In genomic region chr7:142929516-142929915, GRCm38 (mm10) we compare ENCODE assay signal across 29 mouse cellular contexts. TPM values are rescaled to one million over a fixed set of nuclear protein-coding genes. Genes with fewer than 3 reads are reported as not detected.
DNase-seq lines count a peak whose midpoint lies in the region; ATAC-seq and TF ChIP-seq lines count a peak whose summit lies in the region.
"Had no signal": no experiment of that assay in that cellular context is flagged by ENCODE, and none has a peak within 500 bp of the region (broad histone marks: within the 10 kb centered on the region; RNA-seq: fewer than 3 reads in every experiment).

No protein-coding gene starts in this region.

- H3K9ac ChIP-seq in heart, adult 2 months (ENCODE audit: low read depth, low read length) = no peak overlapping the region
- no peak overlapping the region for H3K9ac ChIP-seq in CH12.LX (ENCODE audit: insufficient read depth, low read depth)
- H3K9ac ChIP-seq in heart, embryonic 15.5 days = no peak overlapping the region
- H3K9ac ChIP-seq: embryonic facial prominence, embryonic 12.5 days; embryonic facial prominence, embryonic 15.5 days; forebrain, postnatal 0 days; hindbrain, embryonic 13.5 days; intestine, embryonic 15.5 days; kidney, embryonic 15.5 days had no signal

- WGBS in heart, adult 2 months = 54% methylated on average over 2 of the region's 2 CpGs
- WGBS in heart, embryonic 15.5 days = 44% methylated on average over 2 of the region's 2 CpGs
- WGBS in lung, adult 2 months = 79% methylated on average over 2 of the region's 2 CpGs

- no peaks in the 10 kb centered on the region for H3K4me1 ChIP-seq in heart, adult 2 months (ENCODE audit: control insufficient read depth, insufficient read depth, low read length)
- no peaks in the 10 kb centered on the region for H3K4me1 ChIP-seq in CH12.LX (ENCODE audit: control insufficient read depth in 1 of 2, insufficient read depth in 2 of 2)
- H3K4me1 ChIP-seq in heart, embryonic 15.5 days (replicated peaks) = no peaks in the 10 kb centered on the region
- no peaks in the 10 kb centered on the region for H3K4me1 ChIP-seq in lung, adult 2 months (ENCODE audit: control insufficient read depth, insufficient read depth, low read length)
- H3K4me1 ChIP-seq: embryonic facial prominence, embryonic 12.5 days; embryonic facial prominence, embryonic 15.5 days; hindbrain, embryonic 10.5 days; hindbrain, embryonic 13.5 days; kidney, embryonic 15.5 days had no signal

- dilution Hi-C loops in CH12.LX (cut with MboI; ENCODE audit: extremely low pct_ligation_motif_present, extremely low pct_unique_long_range_greater_than_20kb, low sequenced_read_pairs) = no loop called here

- TF ChIP-seq CTCF in heart, adult 2 months (IDR thresholded peaks at IDR 0.05) = peak; percentile 20; the same call in 1 of the 2 replicates
- no peak for TF ChIP-seq CTCF in CH12.LX (conservative IDR thresholded peaks at IDR 0.05 in 1 of 2, IDR thresholded peaks at IDR 0.05 in 1 of 2; ENCODE audit: low read depth in 2 of 2, low read length in 2 of 2)
- TF ChIP-seq CTCF in lung, adult 2 months (IDR thresholded peaks at IDR 0.05; ENCODE audit: insufficient read depth, low read length) = no peak

- no peak overlapping the region for H3K27ac ChIP-seq in heart, adult 2 months
- no peak overlapping the region for H3K27ac ChIP-seq in CH12.LX (ENCODE audit: insufficient read depth, low read depth)
- no peak overlapping the region for H3K27ac ChIP-seq in heart, embryonic 15.5 days
- H3K27ac ChIP-seq: embryonic facial prominence, embryonic 12.5 days; embryonic facial prominence, embryonic 15.5 days; gastrocnemius, adult 2 months; hindbrain, embryonic 10.5 days; hindbrain, embryonic 13.5 days; intestine, embryonic 15.5 days; kidney, embryonic 15.5 days had no signal

- no peak for TF ChIP-seq POLR2A in heart, adult 2 months (IDR thresholded peaks at IDR 0.05; ENCODE audit: insufficient read depth, low read depth, low read length)
- TF ChIP-seq POLR2A in CH12.LX (IDR thresholded peaks at IDR 0.05; ENCODE audit: low read depth, low read length) = no peak
- TF ChIP-seq POLR2A in lung, adult 2 months (IDR thresholded peaks at IDR 0.05; ENCODE audit: borderline replicate concordance, extremely low read depth, low read depth, low read length) = no peak

- TF ChIP-seq RAD21 in CH12.LX (IDR thresholded peaks at IDR 0.05; ENCODE audit: low read depth, low read length) = no peak

- TF ChIP-seq EP300 in heart, adult 2 months (IDR thresholded peaks at IDR 0.05; ENCODE audit: insufficient read depth, low read depth, low read length) = no peak
- no peak for TF ChIP-seq EP300 in CH12.LX (IDR thresholded peaks at IDR 0.05; ENCODE audit: low read length)

- peak; percentile 43; the same call in 1 of the 2 replicates for ATAC-seq in heart, embryonic 15.5 days (replicated peaks; ENCODE audit: insufficient number of reproducible peaks, insufficient read depth, low FRiP score, low read depth)
- ATAC-seq: activated CD4-positive, CD25-positive, alpha-beta regulatory T cell, adult 4 months; CD4-positive, CD25-positive, alpha-beta regulatory T cell, adult 4 months; forebrain, embryonic 14.5 days; forebrain, postnatal 0 days; hindbrain, embryonic 16.5 days; intestine, embryonic 15.5 days had no signal

- in situ Hi-C loops in CH12.LX (cut with MboI; ENCODE audit: low pct_ligation_motif_present, low pct_unique_long_range_greater_than_20kb, low sequenced_read_pairs) = no loop called here

- H3K36me3 ChIP-seq in heart, adult 2 months (ENCODE audit: control insufficient read depth, insufficient read depth, low read length) = no peaks in the 10 kb centered on the region
- no peaks in the 10 kb centered on the region for H3K36me3 ChIP-seq in CH12.LX (replicated peaks in 1 of 2; ENCODE audit: control insufficient read depth in 1 of 2, insufficient read depth in 1 of 2, low read length in 1 of 2)
- H3K36me3 ChIP-seq in heart, embryonic 15.5 days = no peaks in the 10 kb centered on the region
- H3K36me3 ChIP-seq: embryonic facial prominence, embryonic 12.5 days; embryonic facial prominence, embryonic 15.5 days; hindbrain, embryonic 10.5 days; hindbrain, embryonic 13.5 days; intestine, embryonic 15.5 days; kidney, embryonic 15.5 days had no signal

- no peak overlapping the region for H3K4me2 ChIP-seq in CH12.LX (ENCODE audit: insufficient read depth, low read depth, poor library complexity, severe bottlenecking)
- H3K4me2 ChIP-seq in heart, embryonic 15.5 days = no peak overlapping the region
- H3K4me2 ChIP-seq: embryonic facial prominence, embryonic 12.5 days; embryonic facial prominence, embryonic 15.5 days; hindbrain, embryonic 13.5 days; intestine, embryonic 15.5 days; kidney, embryonic 15.5 days had no signal

- H3K79me2 ChIP-seq in heart, adult 2 months (replicated peaks; ENCODE audit: control insufficient read depth, insufficient read depth, low read length) = no peaks in the 10 kb centered on the region
- no peaks in the 10 kb centered on the region for H3K79me2 ChIP-seq in CH12.LX (replicated peaks; ENCODE audit: control insufficient read depth, extremely low read depth, insufficient read depth, poor library complexity, severe bottlenecking)

- no peaks in the 10 kb centered on the region for H3K9me3 ChIP-seq in CH12.LX (replicated peaks; ENCODE audit: low read length)
- no peaks in the 10 kb centered on the region for H3K9me3 ChIP-seq in heart, embryonic 15.5 days (replicated peaks)
- H3K9me3 ChIP-seq: embryonic facial prominence, embryonic 12.5 days; embryonic facial prominence, embryonic 15.5 days; hindbrain, embryonic 10.5 days; hindbrain, embryonic 13.5 days; intestine, embryonic 15.5 days; kidney, embryonic 15.5 days had no signal

- H3K27me3 ChIP-seq in heart, adult 2 months (ENCODE audit: control insufficient read depth, insufficient read depth, low read length) = no peaks in the 10 kb centered on the region
- peaks cover 88% of the 10 kb centered on the region for H3K27me3 ChIP-seq in CH12.LX (replicated peaks)
- peaks cover 12% of the 10 kb centered on the region; the same call in 1 of the 2 replicates for H3K27me3 ChIP-seq in heart, embryonic 15.5 days
- H3K27me3 ChIP-seq: embryonic facial prominence, embryonic 12.5 days; embryonic facial prominence, embryonic 15.5 days; hindbrain, embryonic 13.5 days; intestine, embryonic 15.5 days; kidney, embryonic 15.5 days had no signal

- intact Hi-C loops in heart, adult 2 months (cut with DNase I) = no loop called here
- intact Hi-C loops in heart, postnatal 36 days (cut with DNase I) = no loop called here
- intact Hi-C loops in heart, postnatal 10 days (cut with DNase I) = no loop called here

- peak in 1 of 2 experiments; percentile 56 for DNase-seq in heart, adult 2 months
- DNase-seq in heart, postnatal 36 days = no peak
- DNase-seq in CH12.LX (ENCODE audit: extremely low read depth) = no peak
- peak; percentile 63 to 72 for DNase-seq in heart, postnatal 10 days
- no peak for DNase-seq in cerebellum, postnatal 4 days (ENCODE audit: low spot score in 2 of 2)
- DNase-seq in lung, adult 2 months = no peak
- DNase-seq: adrenal gland, adult 8-10 months; adrenal gland, postnatal 25 days; cerebellum, adult 11-12 months; cerebellum, adult 8-10 months; cerebellum, postnatal 10 days; cerebellum, postnatal 36 days; forebrain, postnatal 0 days; gastrocnemius, adult 2 months; gastrocnemius, postnatal 14 days; kidney, adult 11 months; kidney, adult 8-10 months had no signal

- H3K4me3 ChIP-seq in heart, adult 2 months = no peak overlapping the region
- no peak overlapping the region for H3K4me3 ChIP-seq in CH12.LX (replicated peaks in 1 of 3; ENCODE audit: low read depth in 2 of 3, low read length in 2 of 3, poor library complexity in 1 of 3)
- no peak overlapping the region for H3K4me3 ChIP-seq in heart, embryonic 15.5 days
- H3K4me3 ChIP-seq in lung, adult 2 months (replicated peaks; ENCODE audit: extremely low read depth, low read depth, low read length) = no peak overlapping the region
- H3K4me3 ChIP-seq: embryonic facial prominence, embryonic 12.5 days; embryonic facial prominence, embryonic 15.5 days; gastrocnemius, adult 2 months; hindbrain, embryonic 10.5 days; hindbrain, embryonic 13.5 days; intestine, embryonic 15.5 days; kidney, embryonic 15.5 days had no signal

TF ChIP-seq in CH12.LX, 34 proteins besides CTCF, POLR2A, EP300 and RAD21:
- TF ChIP-seq MEF2A (IDR thresholded peaks at IDR 0.05; ENCODE audit: borderline replicate concordance, low read depth, low read length) = 0 out of 2 replicates have a peak, but pooled peaks have one; percentile 20
- TF ChIP-seq ZKSCAN1 (IDR thresholded peaks at IDR 0.05; ENCODE audit: borderline replicate concordance, low read depth, low read length) = no peak
TF ChIP-seq in CH12.LX: peak in this region for 1.

RNA-seq across cellular contexts. Expression of gene Th, which starts 1.4 kb away (rescaled TPM):
- total RNA-seq in heart, adult 2 months (2021) = not detected
- 0.27 and 0.35 TPM in 2 replicates for polyA plus RNA-seq in heart, adult 2 months (2012; rRNA removed)
- total RNA-seq in heart, postnatal 36 days (2021) = not detected
- total RNA-seq in CH12.LX (2012; rRNA removed) (not detected in 2 replicates), CH12.LX (2014; rRNA removed) (not detected in 2 replicates)
- polyA plus RNA-seq in CH12.LX (2012; ENCODE audit: insufficient read length, low read depth) = not detected in 2 replicates
- polyA plus RNA-seq in heart, embryonic 15.5 days (2015; fragmentation: Nextera tagmentation; extraction: Ambion mirVana) = 0.54 and 8.9 TPM in 2 replicates
- total RNA-seq in heart, postnatal 10 days (2021) = not detected
- polyA plus RNA-seq in lung, adult 2 months (2012; rRNA removed) = 0.80 TPM in 1 of 2 replicates, not detected in the other
- polyA plus RNA-seq: activated CD4-positive, CD25-positive, alpha-beta regulatory T cell, adult 4 months; C2C12; CD4-positive, CD25-positive, alpha-beta regulatory T cell, adult 4 months had no signal

RNA-seq across cellular contexts. Expression of gene Ascl2, which starts 39.5 kb away (rescaled TPM):
- total RNA-seq in heart, adult 2 months (2021) = not detected
- 0.08 TPM in 1 of 2 replicates, not detected in the other for polyA plus RNA-seq in heart, adult 2 months (2012; rRNA removed)
- total RNA-seq in heart, postnatal 36 days (2021) = not detected
- total RNA-seq in CH12.LX (2012; rRNA removed) = not detected in 2 replicates
- total RNA-seq in CH12.LX (2014; rRNA removed) = not detected in 2 replicates
- polyA plus RNA-seq in CH12.LX (2012; ENCODE audit: insufficient read length, low read depth) = not detected in 2 replicates
- 0.10 and 0.95 TPM in 2 replicates for polyA plus RNA-seq in heart, embryonic 15.5 days (2015; fragmentation: Nextera tagmentation; extraction: Ambion mirVana)
- total RNA-seq in heart, postnatal 10 days (2021) = not detected
- polyA plus RNA-seq in lung, adult 2 months (2012; rRNA removed) = 0.96 and 1.2 TPM in 2 replicates
- total RNA-seq: forebrain, postnatal 0 days; gastrocnemius, adult 2 months; gastrocnemius, postnatal 14 days had no signal

Comparison
In these comparisons a context has a peak if more than half of its experiments do, and no peak if none do; other contexts are left out.
1. DNase-seq: peak in heart, postnatal 10 days (2 of 2); none in heart, postnatal 36 days (0 of 2), CH12.LX (single experiment), cerebellum, postnatal 4 days (0 of 2) and lung, adult 2 months (single experiment).